Mouse (Mus musculus): Measurements from ENCODE around the gene Tacr2. TPM values are rescaled to one million over a fixed set of nuclear protein-coding genes. Genes with fewer than 3 reads are reported as not detected.

Tacr2 gene
- polyA plus RNA-seq, 1 experiment from 2014 or later = 0.05 TPM

GRCm38 (mm10) chr10:62300006-62300827, 48.0 kb downstream of the Tacr2 start:
- DNase-seq (ENCODE audit: low spot score) = no peak

GRCm38 (mm10) chr10:62305090-62305489, 52.9 kb downstream of the Tacr2 start:
- no peak for DNase-seq (ENCODE audit: low spot score)

- peak; percentile 44 for DNase-seq (ENCODE audit: low spot score)
These were observed 54.2 kb downstream of the Tacr2 start for GRCm38 (mm10) chr10:62306483-62306882.

- no peak for DNase-seq (ENCODE audit: low spot score)
These were observed 56.8 kb downstream of the Tacr2 start for GRCm38 (mm10) chr10:62308896-62309491.

GRCm38 (mm10) chr10:62309593-62309992, 57.4 kb downstream of the Tacr2 start:
- no peak for DNase-seq (ENCODE audit: low spot score)

- no peak for DNase-seq (ENCODE audit: low spot score)
These were observed 58.2 kb downstream of the Tacr2 start for GRCm38 (mm10) chr10:62310259-62311039.

GRCm38 (mm10) chr10:62311464-62311863, 59.2 kb downstream of the Tacr2 start:
- peak; percentile 14 for DNase-seq (ENCODE audit: low spot score)

- no peak for DNase-seq (ENCODE audit: low spot score)
These were observed 60.9 kb downstream of the Tacr2 start for GRCm38 (mm10) chr10:62313140-62313539.

- DNase-seq (ENCODE audit: low spot score) = no peak
These were observed 61.7 kb downstream of the Tacr2 start for GRCm38 (mm10) chr10:62313885-62314424.

Other genes with a start within 250 kb of the Tacr2 start
- gene Neurog3, start 119.3 kb upstream of the Tacr2 start, polyA plus RNA-seq (2015; fragmentation: Nextera tagmentation; extraction: Ambion mirVana) = not detected in 2 replicates
- 10.5 and 12.6 TPM in 2 replicates for gene Fam241b, start 108.5 kb upstream of the Tacr2 start, polyA plus RNA-seq (2015; fragmentation: Nextera tagmentation; extraction: Ambion mirVana)
- gene Tspan15, start 21.2 kb upstream of the Tacr2 start, polyA plus RNA-seq (2015; fragmentation: Nextera tagmentation; extraction: Ambion mirVana) = 3.7 and 4.5 TPM in 2 replicates
- 37.2 and 37.4 TPM in 2 replicates for gene Hk1, start 127.5 kb downstream of the Tacr2 start, polyA plus RNA-seq (2015; fragmentation: Nextera tagmentation; extraction: Ambion mirVana)
- 0.12 and 0.13 TPM in 2 replicates for gene Hkdc1, start 170.1 kb downstream of the Tacr2 start, polyA plus RNA-seq (2015; fragmentation: Nextera tagmentation; extraction: Ambion mirVana)
- 0.69 and 0.95 TPM in 2 replicates for gene 4930507D05Rik, start 197.1 kb downstream of the Tacr2 start, polyA plus RNA-seq (2015; fragmentation: Nextera tagmentation; extraction: Ambion mirVana)
- gene Supv3l1, start 197.3 kb downstream of the Tacr2 start, polyA plus RNA-seq (2015; fragmentation: Nextera tagmentation; extraction: Ambion mirVana) = 20.7 and 21.6 TPM in 2 replicates
- 63.8 and 67.8 TPM in 2 replicates for gene Vps26a, start 234.4 kb downstream of the Tacr2 start, polyA plus RNA-seq (2015; fragmentation: Nextera tagmentation; extraction: Ambion mirVana)

Measured in thymus, postnatal 0 days (tissue).